Mouse (Mus musculus) cortical plate, adult 2 months (tissue): ENCODE measurements around the gene Shroom1.
"Not testable (repeated sequence)": the region's sequence is repeated elsewhere in the genome, so short reads cannot be mapped to it uniquely, and the experiment has no call there.

Source experiments
- CTCF ChIP-seq: fragments of 200-500 bp; IDR thresholded peaks from 2 replicates; pipeline ENCODE4 v1.5.1; 2011; ENCODE audit warnings: mild to moderate bottlenecking, control low read depth, low read length; ENCODE audit not compliant: insufficient read depth; ENCODE audit errors: extremely low read depth
- POLR2A ChIP-seq: fragments of 200-500 bp; IDR thresholded peaks from 2 replicates; pipeline ENCODE4 v1.6.1; 2011; ENCODE audit warnings: mild to moderate bottlenecking, low read length, control low read depth; ENCODE audit not compliant: insufficient read depth; ENCODE audit errors: extremely low read depth

GRCm38 (mm10) chr11:53426914-53427313 is 30.1 kb upstream of the Shroom1 start:
- TF ChIP-seq CTCF, POLR2A: not testable (repeated sequence)
